Mouse (Mus musculus) midbrain, embryonic 13.5 days (tissue): ENCODE data around the gene Hacl1. TPM values are rescaled to one million over a fixed set of nuclear protein-coding genes. Genes with fewer than 3 reads are reported as not detected.

Experiments
- ATAC-seq: fragments of 200-750 bp; cut with Nextera tagmentation; 2 replicates; pipeline ENCODE4 v1.8.0; 2017; ENCODE audit warnings: mild to moderate bottlenecking, moderate TSS enrichment, moderate library complexity
- H3K27ac ChIP-seq: fragments of 300-500 bp; sonication (generic); 2 replicates; pipeline ENCODE4 v1.5.1; 2015; ENCODE audit warnings: inconsistent platforms, mild to moderate bottlenecking, moderate library complexity
- H3K27me3 ChIP-seq: fragments of 300-500 bp; sonication (generic); 2 replicates; pipeline ENCODE4 v1.6.1; 2015; ENCODE audit warnings: mild to moderate bottlenecking, inconsistent platforms
- H3K36me3 ChIP-seq: fragments of 300-500 bp; sonication (generic); 2 replicates; pipeline ENCODE4 v1.6.1; 2015; ENCODE audit warnings: mild to moderate bottlenecking, inconsistent platforms
- H3K4me1 ChIP-seq: fragments of 300-500 bp; sonication (generic); replicated peaks from 2 replicates; pipeline ENCODE4 v1.6.1; 2015; ENCODE audit warnings: inconsistent platforms
- H3K4me2 ChIP-seq: fragments of 300-500 bp; sonication (generic); replicated peaks from 2 replicates; pipeline ENCODE4 v1.6.1; 2015; ENCODE audit warnings: moderate library complexity, mild to moderate bottlenecking, inconsistent platforms
- H3K4me3 ChIP-seq: fragments of 300-500 bp; sonication (generic); replicated peaks from 2 replicates; pipeline ENCODE4 v1.5.1; 2015; ENCODE audit warnings: mild to moderate bottlenecking, inconsistent platforms
- H3K9ac ChIP-seq: fragments of 300-500 bp; sonication (generic); replicated peaks from 2 replicates; pipeline ENCODE4 v1.6.1; 2015; ENCODE audit warnings: mild to moderate bottlenecking, inconsistent platforms
- H3K9me3 ChIP-seq: fragments of 300-500 bp; sonication (generic); 2 replicates; pipeline ENCODE4 v1.6.1; 2016; ENCODE audit warnings: mild to moderate bottlenecking, inconsistent platforms
- WGBS: fragments of 180-500 bp; shearing (Covaris S2); methylation state at CpG from one replicate; pipeline ENCODE4 v1.1.7; 2015; 5-methylcytosine and 5-hydroxymethylcytosine counted together
- polyA plus RNA-seq: library from polyadenylated mRNA; unstranded; fragments of >200 nt; fragmentation: Nextera tagmentation; extraction: Ambion mirVana; gene quantifications from 2 replicates; pipeline ENCODE4 v1.2.1, GENCODE M21; 2015

The Hacl1 gene
- polyA plus RNA-seq, 1 experiment from 2014 or later = 7.5 TPM

DNA sequence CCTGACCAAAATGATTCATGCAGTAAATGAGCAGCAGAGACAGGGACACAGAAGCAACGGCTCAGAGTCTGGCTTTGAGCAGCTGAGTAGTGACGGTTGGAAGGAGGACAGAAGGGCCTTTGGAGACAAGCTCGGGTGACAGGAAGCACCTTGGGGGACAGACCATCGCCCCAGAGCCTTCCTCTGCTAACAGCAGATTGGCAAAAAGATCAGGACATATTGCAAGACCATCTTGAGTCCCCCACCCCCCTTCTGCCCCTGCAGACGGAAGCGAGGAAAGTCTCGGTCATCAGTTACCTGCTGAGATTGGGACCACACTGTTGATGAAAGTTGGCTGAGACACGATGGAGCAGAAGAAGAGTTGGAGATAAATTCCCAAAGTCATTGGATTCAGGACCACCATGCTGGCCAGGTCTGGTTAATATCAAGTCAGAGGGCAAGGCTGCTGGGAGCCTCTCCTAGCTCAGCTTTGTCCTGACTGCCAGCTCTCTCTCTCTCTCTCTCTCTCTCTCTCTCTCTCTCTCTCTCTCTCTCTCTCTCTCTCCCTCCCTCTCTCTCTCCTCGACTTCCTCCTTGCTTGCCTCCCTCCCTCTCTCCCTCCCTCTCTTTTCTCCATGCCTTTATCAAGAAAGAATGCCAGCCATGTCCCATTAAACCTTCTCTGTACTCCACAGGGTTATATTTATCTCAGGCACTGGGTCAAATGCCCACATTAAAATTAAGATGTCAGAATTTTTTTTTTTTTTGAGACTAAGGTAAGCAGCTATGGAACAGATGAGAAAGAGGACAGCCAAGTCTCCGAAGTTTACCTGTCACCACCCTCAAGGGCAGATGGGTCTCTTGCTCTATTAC is 64.0 kb downstream of the Hacl1 start:
- no peaks in the 10 kb centered on the region for H3K4me1 ChIP-seq
- no peak overlapping the region for H3K4me3 ChIP-seq
- H3K36me3 ChIP-seq = no peaks in the 10 kb centered on the region
- H3K9me3 ChIP-seq = no peaks in the 10 kb centered on the region
- H3K4me2 ChIP-seq = no peak overlapping the region
- no peaks in the 10 kb centered on the region for H3K27me3 ChIP-seq
- WGBS = 67% methylated on average over 10 of the region's 10 CpGs
- H3K27ac ChIP-seq = no peak overlapping the region
- no peak for ATAC-seq
- H3K9ac ChIP-seq = no peak overlapping the region

DNA sequence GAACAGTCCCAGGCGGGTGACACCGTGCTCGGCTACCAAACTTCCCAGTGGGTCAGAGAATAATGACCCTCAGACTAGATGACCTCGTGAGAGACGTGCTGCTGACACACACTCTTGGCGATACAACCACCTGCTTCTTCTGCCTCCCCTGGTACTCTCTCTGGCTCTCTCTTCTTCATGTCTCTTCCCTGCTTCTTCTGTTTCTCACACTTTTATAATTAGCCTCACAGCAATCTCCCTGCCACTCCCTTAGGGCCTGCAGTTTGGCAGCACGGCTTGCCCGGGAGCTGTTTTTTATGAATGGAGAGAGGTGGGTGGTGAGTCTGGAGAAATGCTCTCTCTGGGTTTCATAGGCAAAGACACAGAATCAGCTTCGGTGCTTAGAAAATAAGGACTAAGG is 65.2 kb downstream of the Hacl1 start:
- H3K4me3 ChIP-seq = no peak overlapping the region
- no peak overlapping the region for H3K4me2 ChIP-seq
- no peaks in the 10 kb centered on the region for H3K36me3 ChIP-seq
- H3K27ac ChIP-seq = no peak overlapping the region
- H3K9me3 ChIP-seq = no peaks in the 10 kb centered on the region
- no peaks in the 10 kb centered on the region for H3K4me1 ChIP-seq
- no peaks in the 10 kb centered on the region for H3K27me3 ChIP-seq
- WGBS = 90% methylated on average over 9 of the region's 9 CpGs
- H3K9ac ChIP-seq = no peak overlapping the region
- ATAC-seq = no peak

GRCm38 (mm10) chr14:31574903-31575665 is 66.0 kb downstream of the Hacl1 start:
- 91% methylated on average over 18 of the region's 18 CpGs for WGBS
- ATAC-seq = no peak

DNA sequence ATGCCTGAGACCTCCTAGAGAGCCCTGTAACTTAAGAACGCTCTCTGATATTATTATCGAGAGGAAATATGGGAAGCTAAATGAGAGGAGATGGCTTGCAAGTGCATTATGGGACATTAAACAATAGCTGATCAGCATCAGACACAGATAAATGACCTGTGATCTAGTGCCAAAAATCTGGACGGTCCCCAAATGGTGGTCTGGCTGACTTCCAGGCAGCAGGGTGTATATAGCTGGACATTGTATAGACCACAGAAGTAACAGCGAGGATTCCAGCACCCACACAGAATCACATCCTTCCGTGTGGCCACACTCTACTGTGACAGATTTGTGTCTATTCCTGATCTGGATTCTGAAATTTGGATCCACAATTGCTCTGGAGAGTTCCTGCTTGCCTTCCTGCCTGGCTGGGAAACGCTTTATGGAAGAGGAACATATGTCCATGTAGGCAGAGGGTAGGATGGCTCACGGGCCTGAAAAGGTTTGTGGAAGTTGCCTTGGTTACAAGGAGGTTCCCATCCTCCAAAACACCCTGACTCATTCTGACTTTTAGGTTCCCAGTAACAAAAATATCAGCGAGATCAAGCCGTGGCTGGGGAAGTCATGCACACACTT is 68.4 kb downstream of the Hacl1 start:
- no peak overlapping the region for H3K27ac ChIP-seq
- H3K4me3 ChIP-seq = no peak overlapping the region
- no peaks in the 10 kb centered on the region for H3K9me3 ChIP-seq
- no peaks in the 10 kb centered on the region for H3K36me3 ChIP-seq
- no peak overlapping the region for H3K9ac ChIP-seq
- WGBS = 86% methylated on average over 9 of the region's 9 CpGs
- no peaks in the 10 kb centered on the region for H3K27me3 ChIP-seq
- H3K4me2 ChIP-seq = no peak overlapping the region
- H3K4me1 ChIP-seq = 0 out of 2 replicates have a peak, but pooled peaks cover 7% of the 10 kb centered on the region
- no peak for ATAC-seq

More at GRCm38 (mm10) chr14:31574903-31575665, 66.0 kb downstream of the Hacl1 start:
- Histone ChIP-seq H3K4me1 (no peaks in the 10 kb centered on the region), H3K9ac (no peak overlapping the region), H3K36me3 (no peaks in the 10 kb centered on the region), H3K9me3 (no peaks in the 10 kb centered on the region), H3K4me3 (no peak overlapping the region), H3K27ac (no peak overlapping the region), H3K4me2 (no peak overlapping the region), H3K27me3 (no peaks in the 10 kb centered on the region)

GRCm38 (mm10) chr14:31571419-31571818 is 69.7 kb downstream of the Hacl1 start:
- H3K36me3 ChIP-seq = no peaks in the 10 kb centered on the region
- H3K27me3 ChIP-seq = no peaks in the 10 kb centered on the region
- no peak overlapping the region for H3K4me3 ChIP-seq
- no peak overlapping the region for H3K27ac ChIP-seq
- no peaks in the 10 kb centered on the region for H3K9me3 ChIP-seq
- no peak overlapping the region for H3K4me2 ChIP-seq
- H3K4me1 ChIP-seq = 0 out of 2 replicates have a peak, but pooled peaks cover 7% of the 10 kb centered on the region
- WGBS = 88% methylated on average over 5 of the region's 5 CpGs
- ATAC-seq = no peak
- no peak overlapping the region for H3K9ac ChIP-seq

- no peak for ATAC-seq
- H3K9me3 ChIP-seq = no peaks in the 10 kb centered on the region
- 84% methylated on average over 6 of the region's 6 CpGs for WGBS
Measured at GRCm38 (mm10) chr14:31570131-31570951, 70.7 kb downstream of the Hacl1 start.

GRCm38 (mm10) chr14:31569151-31569631 is 71.9 kb downstream of the Hacl1 start:
- Histone ChIP-seq H3K9ac (no peak overlapping the region), H3K4me3 (no peak overlapping the region), H3K9me3 (no peaks in the 10 kb centered on the region), H3K36me3 (no peaks in the 10 kb centered on the region), H3K4me1 (0 out of 2 replicates have a peak, but pooled peaks cover 7% of the 10 kb centered on the region), H3K27me3 (no peaks in the 10 kb centered on the region), H3K4me2 (no peak overlapping the region), H3K27ac (no peak overlapping the region)
- WGBS = 60% methylated on average over 7 of the region's 7 CpGs
- no peak for ATAC-seq

More at GRCm38 (mm10) chr14:31570131-31570951, 70.7 kb downstream of the Hacl1 start:
- H3K4me2 ChIP-seq = no peak overlapping the region
- H3K4me3 ChIP-seq = no peak overlapping the region
- no peak overlapping the region for H3K9ac ChIP-seq
- H3K36me3 ChIP-seq = no peaks in the 10 kb centered on the region
- H3K27ac ChIP-seq = no peak overlapping the region
- H3K27me3 ChIP-seq = no peaks in the 10 kb centered on the region
- 0 out of 2 replicates have a peak, but pooled peaks cover 7% of the 10 kb centered on the region for H3K4me1 ChIP-seq

GRCm38 (mm10) chr14:31565478-31566212 is 75.4 kb downstream of the Hacl1 start:
- no peak overlapping the region for H3K4me3 ChIP-seq
- H3K4me1 ChIP-seq = 0 out of 2 replicates have a peak, but pooled peaks cover 7% of the 10 kb centered on the region
- ATAC-seq = no peak
- no peak overlapping the region for H3K27ac ChIP-seq
- H3K4me2 ChIP-seq = no peak overlapping the region
- H3K36me3 ChIP-seq = no peaks in the 10 kb centered on the region
- H3K9me3 ChIP-seq = no peaks in the 10 kb centered on the region
- no peaks in the 10 kb centered on the region for H3K27me3 ChIP-seq
- WGBS = 78% methylated on average over 9 of the region's 9 CpGs
- no peak overlapping the region for H3K9ac ChIP-seq

GRCm38 (mm10) chr14:31564452-31565179 is 76.5 kb downstream of the Hacl1 start:
- H3K36me3 ChIP-seq = no peaks in the 10 kb centered on the region
- no peak overlapping the region for H3K4me2 ChIP-seq
- no peak overlapping the region for H3K27ac ChIP-seq
- H3K9me3 ChIP-seq = no peaks in the 10 kb centered on the region
- WGBS = 41% methylated on average over 6 of the region's 6 CpGs
- no peaks in the 10 kb centered on the region for H3K27me3 ChIP-seq
- H3K4me1 ChIP-seq = 0 out of 2 replicates have a peak, but pooled peaks cover 7% of the 10 kb centered on the region
- H3K4me3 ChIP-seq = no peak overlapping the region
- no peak overlapping the region for H3K9ac ChIP-seq
- ATAC-seq = no peak

DNA sequence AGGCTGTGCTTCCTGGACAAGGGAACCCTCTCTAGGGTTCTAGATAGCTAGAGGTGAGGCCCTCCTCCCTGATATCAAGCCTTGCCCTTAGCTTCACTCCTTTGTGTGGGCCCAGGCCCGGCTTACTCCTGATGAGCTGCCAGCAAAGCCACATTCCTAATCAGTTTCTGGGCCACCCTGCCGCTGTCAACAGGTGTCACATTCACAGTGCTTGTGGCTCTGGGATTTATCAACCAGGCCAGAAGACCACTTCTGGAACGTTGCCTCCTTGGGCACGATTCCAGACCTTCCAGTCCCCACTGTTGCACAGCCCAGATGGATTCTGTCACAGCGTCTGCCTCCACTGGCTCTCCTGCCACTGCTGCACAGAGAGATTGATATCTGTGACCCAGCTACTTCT is 80.2 kb downstream of the Hacl1 start:
- no peak overlapping the region for H3K9ac ChIP-seq
- no peaks in the 10 kb centered on the region for H3K27me3 ChIP-seq
- no peaks in the 10 kb centered on the region for H3K36me3 ChIP-seq
- no peak overlapping the region for H3K27ac ChIP-seq
- no peaks in the 10 kb centered on the region for H3K4me1 ChIP-seq
- no peak for ATAC-seq
- no peak overlapping the region for H3K4me2 ChIP-seq
- 71% methylated on average over 5 of the region's 5 CpGs for WGBS
- no peak overlapping the region for H3K4me3 ChIP-seq
- no peaks in the 10 kb centered on the region for H3K9me3 ChIP-seq
